Mouse (Mus musculus) layer of hippocampus, adult 9-11 months (tissue): ENCODE measurements around the gene Iqcn.

Experiments
- DNase-seq: peaks from one replicate; pipeline ENCODE4 v3.0.0; 2022

Iqcn gene

GRCm38 (mm10) chr8:70680039-70680438 is 23.2 kb upstream of the Iqcn start:
- DNase-seq: no peak

GRCm38 (mm10) chr8:70681410-70681809 is 21.8 kb upstream of the Iqcn start:
- DNase-seq: no peak

GRCm38 (mm10) chr8:70682193-70682592 is 21.1 kb upstream of the Iqcn start:
- DNase-seq: peak; percentile 54

- no peak for DNase-seq
Observed at GRCm38 (mm10) chr8:70682692-70683091, 20.6 kb upstream of the Iqcn start.

GRCm38 (mm10) chr8:70684291-70684690 is 19.0 kb upstream of the Iqcn start:
- peak; percentile 90 for DNase-seq

GRCm38 (mm10) chr8:70687576-70687975 is 15.7 kb upstream of the Iqcn start:
- DNase-seq: no peak

GRCm38 (mm10) chr8:70688136-70688535 is 15.1 kb upstream of the Iqcn start:
- DNase-seq: no peak

- no peak for DNase-seq
Observed at GRCm38 (mm10) chr8:70689892-70690390, 13.3 kb upstream of the Iqcn start.

- no peak for DNase-seq
Observed at GRCm38 (mm10) chr8:70691230-70691629, 12.0 kb upstream of the Iqcn start.

GRCm38 (mm10) chr8:70691727-70692231 is 11.5 kb upstream of the Iqcn start:
- DNase-seq: no peak

GRCm38 (mm10) chr8:70693636-70694035 is 9.6 kb upstream of the Iqcn start:
- DNase-seq: no peak

- no peak for DNase-seq
Observed at GRCm38 (mm10) chr8:70695318-70696018, 7.8 kb upstream of the Iqcn start.

GRCm38 (mm10) chr8:70696019-70696885 is 7.0 kb upstream of the Iqcn start:
- no peak for DNase-seq

- no peak for DNase-seq
Observed at GRCm38 (mm10) chr8:70696946-70697345, 6.3 kb upstream of the Iqcn start.

- DNase-seq: no peak
Observed at GRCm38 (mm10) chr8:70697366-70698250, 5.6 kb upstream of the Iqcn start.

GRCm38 (mm10) chr8:70698310-70699109 is 4.7 kb upstream of the Iqcn start, which contains the start of gene Jund:
Jund (plus strand) TSS chr8:70698949.
- peak; percentile 99 for DNase-seq

GRCm38 (mm10) chr8:70699116-70699833 is 4.0 kb upstream of the Iqcn start:
- peak; percentile 58 for DNase-seq

- DNase-seq: peak; percentile 87
Observed at GRCm38 (mm10) chr8:70699834-70700554, 3.3 kb upstream of the Iqcn start.

- DNase-seq: peak; percentile 91
Observed at GRCm38 (mm10) chr8:70700555-70700922, 2.7 kb upstream of the Iqcn start.
